Mouse (Mus musculus): ENCODE measurements around the gene Zbtb2. TPM values are rescaled to one million over a fixed set of nuclear protein-coding genes. Genes with fewer than 3 reads are reported as not detected.

Zbtb2 gene
- total and polyA plus RNA-seq, 3 experiments: 8.6 to 12.7 TPM; not detected in 1

DNA sequence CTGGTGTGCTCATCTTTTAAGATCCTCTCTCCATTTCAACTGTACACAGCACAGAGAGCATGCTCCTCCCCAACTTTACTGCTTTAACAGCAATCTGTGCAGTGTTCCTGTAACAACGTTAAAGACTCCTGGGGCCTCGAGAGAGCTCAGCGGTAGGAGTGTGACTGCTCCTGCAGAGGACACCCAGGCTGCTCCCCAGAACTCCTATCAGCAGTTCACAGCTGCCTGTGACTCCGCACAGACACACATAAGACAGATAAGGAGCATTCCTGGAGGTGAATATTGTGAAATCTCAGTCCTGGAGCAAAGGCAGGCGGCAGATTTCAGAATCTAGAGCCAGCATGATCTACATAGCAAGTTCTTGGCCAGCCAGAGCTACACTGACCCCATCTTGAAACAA is 17.6 kb upstream of the Zbtb2 start:
- no peak overlapping the region for H3K27ac ChIP-seq (ENCODE audit: control insufficient read depth, low read depth, low read length)
- H3K27me3 ChIP-seq (ENCODE audit: control insufficient read depth in 1 of 2, insufficient read depth in 2 of 2, low read length in 2 of 2): no peaks in the 10 kb centered on the region
- peaks cover 0 to 7% of the 10 kb centered on the region in 2 experiments; a peak in 2 of 4 replicates for H3K36me3 ChIP-seq (ENCODE audit: control insufficient read depth in 1 of 2, insufficient read depth in 2 of 2, low read length in 2 of 2)
- no peaks in the 10 kb centered on the region for H3K79me2 ChIP-seq (ENCODE audit: control insufficient read depth, insufficient read depth, low read length, poor library complexity)
- H3K9me3 ChIP-seq (replicated peaks; ENCODE audit: insufficient read depth, low read length): no peaks in the 10 kb centered on the region
- TF ChIP-seq EP300 (IDR thresholded peaks at IDR 0.05; ENCODE audit: low read depth in 1 of 2, low read length in 2 of 2): 0 out of 4 replicates have a peak, but pooled peaks of 1 of the 2 experiments have one; percentile 19
- peak; percentile 75 for TF ChIP-seq TAL1 (IDR thresholded peaks at IDR 0.05; ENCODE audit: low read length)
- TF ChIP-seq MAFK (IDR thresholded peaks at IDR 0.05; ENCODE audit: borderline replicate concordance, low read depth, low read length): no peak
- no peak for TF ChIP-seq POLR2AphosphoS5 (IDR thresholded peaks at IDR 0.05; ENCODE audit: borderline replicate concordance, low read depth, low read length)
- TF ChIP-seq RCOR1 (IDR thresholded peaks at IDR 0.05; ENCODE audit: low read depth, low read length): peak; percentile 89
- TF ChIP-seq POLR2A (IDR thresholded peaks at IDR 0.05; ENCODE audit: control insufficient read depth in 1 of 2, insufficient read depth in 1 of 2, low read depth in 1 of 2, low read length in 2 of 2, poor library complexity in 1 of 2): no peak
- peak; percentile 11; the same call in 1 of the 2 replicates for TF ChIP-seq GATA1 (IDR thresholded peaks at IDR 0.05; ENCODE audit: low read depth, low read length)
- peak; percentile 47 for DNase-seq (ENCODE audit: low read depth, low spot score)
- H3K4me1 ChIP-seq (ENCODE audit: control insufficient read depth in 1 of 2, insufficient read depth in 2 of 2, low read length in 2 of 2): no peaks in the 10 kb centered on the region
- H3K4me3 ChIP-seq (ENCODE audit: control insufficient read depth in 1 of 2, insufficient read depth in 1 of 2, low read depth in 2 of 2, low read length in 2 of 2): no peak overlapping the region
- no peak overlapping the region for H3K9ac ChIP-seq (ENCODE audit: control insufficient read depth, low read depth, low read length, poor library complexity, severe bottlenecking)

DNA sequence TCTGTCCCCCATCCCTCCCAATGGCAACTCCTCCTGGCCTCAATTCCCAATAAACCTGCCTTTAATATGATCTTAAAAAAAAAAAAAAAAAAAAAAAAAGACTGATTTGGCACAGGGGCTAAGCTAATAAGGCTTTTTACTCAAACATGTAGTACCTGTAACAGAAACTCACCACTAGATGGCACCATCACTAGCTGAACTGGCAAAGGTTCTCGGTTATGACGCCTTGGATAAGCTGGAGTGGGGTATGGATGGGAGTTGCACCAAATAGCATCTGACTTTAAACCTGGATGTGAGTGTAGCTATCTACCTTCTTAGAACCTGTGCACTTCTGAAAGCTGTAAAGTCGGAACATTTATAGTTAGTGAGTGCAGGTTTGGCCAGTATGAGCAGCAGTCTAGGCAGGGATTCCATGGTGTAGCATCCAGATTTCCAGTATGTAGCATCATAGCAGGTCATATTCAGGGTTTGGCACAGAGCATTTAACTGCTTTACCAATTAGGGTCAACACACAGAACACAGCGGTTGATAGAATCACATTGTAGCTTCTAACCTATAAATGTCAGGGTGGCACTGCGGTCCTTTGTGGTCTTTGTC is 17.1 kb upstream of the Zbtb2 start:
- no peak overlapping the region for H3K27ac ChIP-seq (ENCODE audit: control insufficient read depth, low read depth, low read length)
- no peak overlapping the region for H3K9ac ChIP-seq (ENCODE audit: control insufficient read depth, low read depth, low read length, poor library complexity, severe bottlenecking)
- H3K36me3 ChIP-seq (ENCODE audit: control insufficient read depth in 1 of 2, insufficient read depth in 2 of 2, low read length in 2 of 2): peaks cover 0 to 7% of the 10 kb centered on the region in 2 experiments; a peak in 2 of 4 replicates
- H3K27me3 ChIP-seq (ENCODE audit: control insufficient read depth in 1 of 2, insufficient read depth in 2 of 2, low read length in 2 of 2): no peaks in the 10 kb centered on the region
- H3K9me3 ChIP-seq (replicated peaks; ENCODE audit: insufficient read depth, low read length): no peaks in the 10 kb centered on the region
- no peaks in the 10 kb centered on the region for H3K4me1 ChIP-seq (ENCODE audit: control insufficient read depth in 1 of 2, insufficient read depth in 2 of 2, low read length in 2 of 2)
- peak; percentile 78 for DNase-seq (ENCODE audit: low read depth, low spot score)
- H3K79me2 ChIP-seq (ENCODE audit: control insufficient read depth, insufficient read depth, low read length, poor library complexity): no peaks in the 10 kb centered on the region
- TF ChIP-seq GABPA (IDR thresholded peaks at IDR 0.05; ENCODE audit: low read depth, low read length) (no peak), MAFK (IDR thresholded peaks at IDR 0.05; ENCODE audit: borderline replicate concordance, low read depth, low read length) (no peak), CTCF (IDR thresholded peaks at IDR 0.05 in 2 of 3, conservative IDR thresholded peaks at IDR 0.05 in 1 of 3; ENCODE audit: control insufficient read depth in 1 of 3, insufficient read depth in 1 of 3, low read depth in 2 of 3, low read length in 3 of 3, poor library complexity in 1 of 3, severe bottlenecking in 1 of 3) (peak; percentile 56 to 73 (median 71)), MXI1 (IDR thresholded peaks at IDR 0.05; ENCODE audit: low read depth, low read length) (no peak), BHLHE40 (IDR thresholded peaks at IDR 0.05; ENCODE audit: borderline replicate concordance, low read depth, low read length) (no peak), SIN3A (IDR thresholded peaks at IDR 0.05; ENCODE audit: low read length) (no peak), E2F4 (IDR thresholded peaks at IDR 0.05; ENCODE audit: borderline replicate concordance, low read depth, low read length) (no peak), HCFC1 (IDR thresholded peaks at IDR 0.05; ENCODE audit: low read depth, low read length) (no peak), ZNF384 (IDR thresholded peaks at IDR 0.05; ENCODE audit: low read depth, low read length) (peak; percentile 75), TBP (IDR thresholded peaks at IDR 0.05; ENCODE audit: low read depth, low read length) (no peak), ZKSCAN1 (IDR thresholded peaks at IDR 0.05; ENCODE audit: low read depth, low read length) (no peak), POLR2AphosphoS5 (IDR thresholded peaks at IDR 0.05; ENCODE audit: borderline replicate concordance, low read depth, low read length) (no peak), USF2 (IDR thresholded peaks at IDR 0.05; ENCODE audit: borderline replicate concordance in 1 of 2, insufficient read depth in 1 of 2, low read depth in 1 of 2, low read length in 2 of 2) (no peak), NRF1 (IDR thresholded peaks at IDR 0.05; ENCODE audit: insufficient read depth, low read depth, low read length, poor library complexity, severe bottlenecking) (no peak), TAL1 (IDR thresholded peaks at IDR 0.05; ENCODE audit: low read length) (no peak), USF1 (IDR thresholded peaks at IDR 0.05; ENCODE audit: low read depth, low read length) (no peak), TCF12 (IDR thresholded peaks at IDR 0.05; ENCODE audit: low read depth, low read length) (no peak), ZC3H11A (IDR thresholded peaks at IDR 0.05; ENCODE audit: low read depth, low read length) (peak; percentile 38; the same call in 1 of the 2 replicates), KAT2A (conservative IDR thresholded peaks at IDR 0.05; ENCODE audit: low read depth, low read length) (no peak), SMC3 (IDR thresholded peaks at IDR 0.05; ENCODE audit: low read depth, low read length) (peak; percentile 70), MEF2A (IDR thresholded peaks at IDR 0.05; ENCODE audit: extremely low read depth, insufficient replicate concordance, low read depth, low read length, poor library complexity, severe bottlenecking) (no peak), RCOR1 (IDR thresholded peaks at IDR 0.05; ENCODE audit: low read depth, low read length) (no peak), RAD21 (IDR thresholded peaks at IDR 0.05; ENCODE audit: low read depth, low read length) (peak; percentile 68), MYC (IDR thresholded peaks at IDR 0.05; ENCODE audit: low read depth, low read length) (no peak)
- H3K4me3 ChIP-seq (ENCODE audit: control insufficient read depth in 1 of 2, insufficient read depth in 1 of 2, low read depth in 2 of 2, low read length in 2 of 2): no peak overlapping the region

Data from MEL (cell line).